Mouse (Mus musculus) bone marrow, adult 2 months (tissue): Measurements from ENCODE around the gene Gm42906. TPM values are rescaled to one million over a fixed set of nuclear protein-coding genes. Genes with fewer than 3 reads are reported as not detected.

Experiments
- H3K27ac ChIP-seq: fragments of 200-500 bp; 2 replicates; pipeline ENCODE4 v1.5.1; 2012; ENCODE audit warnings: low read depth, mild to moderate bottlenecking, control low read depth, inconsistent platforms, low read length; ENCODE audit not compliant: control insufficient read depth, poor library complexity, insufficient read depth
- H3K4me1 ChIP-seq: fragments of 200-500 bp; 2 replicates; pipeline ENCODE4 v1.6.1; 2011; ENCODE audit warnings: low read length; ENCODE audit not compliant: control insufficient read depth, insufficient read depth
- H3K4me3 ChIP-seq: fragments of 200-500 bp; replicated peaks from 2 replicates; pipeline ENCODE3; 2011; ENCODE audit warnings: mild to moderate bottlenecking, low read depth, low read length, control low read depth; ENCODE audit not compliant: control insufficient read depth
- CTCF ChIP-seq: fragments of 200-500 bp; IDR thresholded peaks from 2 replicates; pipeline ENCODE4 v1.5.1; 2011; ENCODE audit warnings: low read length, control low read depth; ENCODE audit not compliant: control insufficient read depth, insufficient read depth
- POLR2A ChIP-seq: fragments of 200-500 bp; IDR thresholded peaks from 2 replicates; pipeline ENCODE4 v1.6.1; 2011; ENCODE audit warnings: low read depth, mild to moderate bottlenecking, control low read depth, low read length, borderline replicate concordance; ENCODE audit not compliant: control insufficient read depth
- WGBS: fragments of 180-500 bp; shearing (Covaris S2); methylation state at CpG from one replicate; pipeline ENCODE4 v1.1.7; 2018; 5-methylcytosine and 5-hydroxymethylcytosine counted together
- polyA plus RNA-seq: library from polyadenylated mRNA; stranded (reverse); fragments of >200 nt; gene quantifications from 2 replicates; pipeline ENCODE4 v1.2.4, GENCODE M21; 2011; ENCODE audit warnings: low replicate concordance; ENCODE audit not compliant: missing spikeins, insufficient read depth, insufficient read length

Gene Gm42906
- polyA plus RNA-seq, 1 experiment: not detected

- WGBS: 62% methylated on average over 2 of the region's 2 CpGs
- Histone ChIP-seq H3K4me3 (no peak overlapping the region), H3K4me1 (no peaks in the 10 kb centered on the region), H3K27ac (no peak overlapping the region)
- TF ChIP-seq POLR2A (no peak), CTCF (no peak)
These were observed 127.7 kb downstream of the Gm42906 start for GRCm38 (mm10) chr5:151300286-151300685.

GRCm38 (mm10) chr5:151299576-151299975, 128.4 kb downstream of the Gm42906 start:
- 87% methylated on average over 7 of the region's 7 CpGs for WGBS
- TF ChIP-seq POLR2A: no peak
- TF ChIP-seq CTCF: no peak
- H3K4me3 ChIP-seq: no peak overlapping the region
- H3K27ac ChIP-seq: no peak overlapping the region
- no peaks in the 10 kb centered on the region for H3K4me1 ChIP-seq

GRCm38 (mm10) chr5:151298371-151298770, 129.6 kb downstream of the Gm42906 start:
- no peak overlapping the region for H3K27ac ChIP-seq
- H3K4me3 ChIP-seq: no peak overlapping the region
- H3K4me1 ChIP-seq: no peaks in the 10 kb centered on the region
- TF ChIP-seq POLR2A (no peak), CTCF (no peak)
- WGBS: 77% methylated on average over 4 of the region's 4 CpGs

- WGBS: 87% methylated on average over 4 of the region's 4 CpGs
- Histone ChIP-seq H3K4me1 (no peaks in the 10 kb centered on the region), H3K4me3 (no peak overlapping the region), H3K27ac (no peak overlapping the region)
- TF ChIP-seq CTCF: no peak
- no peak for TF ChIP-seq POLR2A
These were observed 131.7 kb downstream of the Gm42906 start for GRCm38 (mm10) chr5:151296244-151296643.

GRCm38 (mm10) chr5:151293591-151293990, 134.4 kb downstream of the Gm42906 start:
- TF ChIP-seq POLR2A: no peak
- TF ChIP-seq CTCF: no peak
- Histone ChIP-seq H3K4me1 (no peaks in the 10 kb centered on the region), H3K27ac (no peak overlapping the region), H3K4me3 (no peak overlapping the region)
- 82% methylated on average over 4 of the region's 4 CpGs for WGBS

GRCm38 (mm10) chr5:151292310-151292709, 135.7 kb downstream of the Gm42906 start:
- WGBS: 20% methylated on average over 1 of the region's 1 CpGs
- no peak overlapping the region for H3K27ac ChIP-seq
- H3K4me3 ChIP-seq: no peak overlapping the region
- no peaks in the 10 kb centered on the region for H3K4me1 ChIP-seq
- TF ChIP-seq POLR2A (no peak), CTCF (peak; percentile 62)

GRCm38 (mm10) chr5:151286331-151286730, 141.6 kb downstream of the Gm42906 start:
- no peak overlapping the region for H3K27ac ChIP-seq
- H3K4me1 ChIP-seq: no peaks in the 10 kb centered on the region
- WGBS: 71% methylated on average over 1 of the region's 1 CpGs
- no peak overlapping the region for H3K4me3 ChIP-seq
- TF ChIP-seq POLR2A (no peak), CTCF (no peak)

GRCm38 (mm10) chr5:151279531-151279930, 148.4 kb downstream of the Gm42906 start:
- TF ChIP-seq POLR2A (no peak), CTCF (no peak)
- Histone ChIP-seq H3K4me3 (no peak overlapping the region), H3K27ac (no peak overlapping the region), H3K4me1 (no peaks in the 10 kb centered on the region)
- 82% methylated on average over 7 of the region's 7 CpGs for WGBS

GRCm38 (mm10) chr5:151277927-151278326, 150.0 kb downstream of the Gm42906 start:
- TF ChIP-seq POLR2A (no peak), CTCF (no peak)
- Histone ChIP-seq H3K4me3 (no peak overlapping the region), H3K4me1 (no peaks in the 10 kb centered on the region), H3K27ac (no peak overlapping the region)
- 85% methylated on average over 6 of the region's 6 CpGs for WGBS
